Mouse (Mus musculus) heart, embryonic 11.5 days (tissue): ENCODE data around the gene Plaur. TPM values are rescaled to one million over a fixed set of nuclear protein-coding genes. Genes with fewer than 3 reads are reported as not detected.
"Not testable (repeated sequence)": the region's sequence is repeated elsewhere in the genome, so short reads cannot be mapped to it uniquely, and the experiment has no call there.

Experiments
- ATAC-seq: fragments of 200-750 bp; cut with Nextera tagmentation; replicated peaks from 2 replicates; pipeline ENCODE4 v1.8.0; 2017; ENCODE audit warnings: moderate library complexity; ENCODE audit not compliant: insufficient number of reproducible peaks, low FRiP score, low TSS enrichment
- H3K27ac ChIP-seq: fragments of 300-500 bp; sonication (generic); 2 replicates; pipeline ENCODE4 v1.5.1; 2014; ENCODE audit warnings: mild to moderate bottlenecking, low read depth, low read length
- H3K27me3 ChIP-seq: fragments of 300-500 bp; sonication (generic); 2 replicates; pipeline ENCODE4 v1.6.1; 2014; ENCODE audit warnings: mild to moderate bottlenecking, low read length, mixed read lengths; ENCODE audit not compliant: control insufficient read depth, insufficient read depth
- H3K36me3 ChIP-seq: fragments of 300-500 bp; sonication (generic); 2 replicates; pipeline ENCODE4 v1.6.1; 2014; ENCODE audit warnings: mild to moderate bottlenecking, low read length, moderate library complexity, mixed read lengths; ENCODE audit not compliant: control insufficient read depth, insufficient read depth
- H3K4me1 ChIP-seq: fragments of 300-500 bp; sonication (generic); 2 replicates; pipeline ENCODE4 v1.6.1; 2014; ENCODE audit warnings: low read length; ENCODE audit not compliant: control insufficient read depth, insufficient read depth
- H3K4me2 ChIP-seq: fragments of 300-500 bp; sonication (generic); 2 replicates; pipeline ENCODE4 v1.6.1; 2014; ENCODE audit warnings: mild to moderate bottlenecking, moderate library complexity
- H3K4me3 ChIP-seq: fragments of 300-500 bp; sonication (generic); 2 replicates; pipeline ENCODE4 v1.5.1; 2014; ENCODE audit warnings: low read depth, low read length
- H3K9ac ChIP-seq: fragments of 300-500 bp; sonication (generic); 2 replicates; pipeline ENCODE4 v1.6.1; 2014; ENCODE audit warnings: mild to moderate bottlenecking, low read depth, low read length, moderate library complexity
- H3K9me3 ChIP-seq: fragments of 300-500 bp; sonication (generic); replicated peaks from 2 replicates; pipeline ENCODE4 v1.6.1; 2016; ENCODE audit warnings: low read length; ENCODE audit not compliant: control insufficient read depth
- WGBS: fragments of 180-500 bp; shearing (Covaris S2); extraction: QIAGEN DNeasy Blood & Tissue Kit; methylation state at CpG from one replicate; pipeline ENCODE4 v1.1.7; 2014; ENCODE audit not compliant: insufficient replicate concordance; 5-methylcytosine and 5-hydroxymethylcytosine counted together
- polyA plus RNA-seq: library from polyadenylated mRNA; unstranded; fragments of >200 nt; fragmentation: Nextera tagmentation; extraction: Ambion mirVana; gene quantifications from 2 replicates; pipeline ENCODE4 v1.2.1, GENCODE M21; 2014

Gene Plaur
- polyA plus RNA-seq, 1 experiment from 2014 or later = 6.9 TPM

DNA sequence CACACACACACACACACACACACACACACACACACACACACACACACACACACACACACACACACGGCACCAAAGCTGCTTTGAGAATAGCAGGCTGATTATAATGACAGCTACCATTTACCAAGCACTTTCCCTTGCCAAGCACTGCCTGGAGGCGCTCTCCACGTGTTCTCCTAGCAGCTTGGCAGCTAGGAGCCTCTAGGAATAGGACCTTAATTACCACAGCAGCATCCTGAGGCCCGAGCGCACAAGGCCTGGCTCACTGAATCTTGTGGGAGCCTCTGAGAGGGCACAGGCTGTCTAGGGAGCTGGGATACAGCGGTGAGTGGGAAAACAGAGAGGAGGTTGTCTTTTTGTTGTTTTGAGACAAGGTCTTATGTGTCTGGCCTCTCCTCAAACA, 55.4 kb downstream of the Plaur start:
- no peak overlapping the region for H3K4me3 ChIP-seq
- no peak overlapping the region for H3K27ac ChIP-seq
- H3K36me3 ChIP-seq = peaks cover 2% of the 10 kb centered on the region; the same call in 1 of the 2 replicates
- H3K9ac ChIP-seq = no peak overlapping the region
- WGBS = 53% methylated on average over 5 of the region's 6 CpGs
- ATAC-seq = no peak
- no peaks in the 10 kb centered on the region for H3K4me1 ChIP-seq
- H3K9me3 ChIP-seq = no peaks in the 10 kb centered on the region
- H3K4me2 ChIP-seq = no peak overlapping the region
- H3K27me3 ChIP-seq = no peaks in the 10 kb centered on the region

DNA sequence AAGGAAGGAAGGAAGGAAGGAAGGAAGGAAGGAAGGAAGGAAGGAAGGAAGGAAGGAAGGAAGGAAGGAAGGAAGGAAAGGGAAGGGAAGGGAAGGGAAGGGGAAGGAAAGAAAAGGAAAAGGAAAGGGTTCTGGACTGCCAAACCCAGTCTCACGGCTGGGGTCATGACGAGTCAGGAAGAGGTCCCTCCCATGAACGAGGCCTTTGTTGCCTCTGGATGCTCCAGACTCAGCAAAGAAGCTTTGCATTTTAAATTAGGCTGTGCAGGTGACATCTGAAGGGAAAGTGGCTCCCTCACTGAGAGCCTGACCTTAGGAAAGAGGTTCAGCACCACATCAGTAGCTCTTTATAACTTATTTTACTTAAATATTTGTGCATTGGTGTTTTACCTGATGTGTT, 56.8 kb downstream of the Plaur start:
- no peaks in the 10 kb centered on the region for H3K9me3 ChIP-seq
- no peak overlapping the region for H3K27ac ChIP-seq
- H3K27me3 ChIP-seq = no peaks in the 10 kb centered on the region
- no peak overlapping the region for H3K4me3 ChIP-seq
- no peak overlapping the region for H3K9ac ChIP-seq
- ATAC-seq = no peak
- H3K4me1 ChIP-seq = no peaks in the 10 kb centered on the region
- H3K4me2 ChIP-seq = no peak overlapping the region
- peaks cover 2% of the 10 kb centered on the region; the same call in 1 of the 2 replicates for H3K36me3 ChIP-seq
- 62% methylated on average over 3 of the region's 3 CpGs for WGBS

DNA sequence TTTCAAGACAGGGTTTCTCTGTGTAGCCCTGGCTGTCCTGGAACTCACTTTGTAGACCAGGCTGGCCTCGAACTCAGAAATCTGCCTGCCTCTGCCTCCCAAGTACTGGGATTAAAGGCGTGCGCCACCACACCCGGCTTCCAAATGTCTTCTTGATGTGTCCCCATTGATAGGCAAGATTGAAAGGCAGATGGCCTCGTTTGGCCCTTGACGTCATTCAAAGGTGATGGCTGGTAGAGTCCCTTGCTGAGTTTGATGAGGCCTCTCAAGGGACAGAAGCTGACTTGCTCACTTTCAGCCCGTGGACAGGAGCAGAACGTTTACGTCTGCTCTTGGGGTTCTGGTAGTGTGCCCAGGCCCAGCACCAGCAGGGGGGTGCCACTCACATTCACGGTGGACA, 57.8 kb downstream of the Plaur start:
- ATAC-seq, H3K36me3 ChIP-seq, H3K4me3 ChIP-seq, H3K9ac ChIP-seq, H3K4me2 ChIP-seq, H3K4me1 ChIP-seq, H3K9me3 ChIP-seq, H3K27me3 ChIP-seq, H3K27ac ChIP-seq: not testable (repeated sequence)
- WGBS = 87% methylated on average over 9 of the region's 10 CpGs

DNA sequence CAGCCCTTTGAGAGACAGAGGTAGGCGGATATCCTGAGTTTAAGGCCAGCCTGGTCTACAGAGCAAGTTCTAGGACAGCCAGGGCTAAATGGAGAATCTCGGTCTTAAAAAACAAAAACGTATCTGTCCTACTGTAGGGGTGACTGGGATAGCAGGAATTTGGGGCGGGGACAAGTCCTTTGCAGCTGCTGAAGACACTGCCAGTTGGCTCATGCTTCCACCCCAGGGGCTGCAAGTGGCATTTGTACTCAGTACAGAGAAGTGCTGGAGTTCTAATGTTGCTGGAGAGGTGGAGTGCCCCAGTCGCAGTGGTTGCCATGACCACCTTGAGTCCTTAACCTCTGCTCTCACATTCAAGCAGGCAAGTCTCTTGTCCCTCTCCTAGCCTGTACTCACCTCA, 60.5 kb downstream of the Plaur start:
- 57% methylated on average over 5 of the region's 5 CpGs for WGBS

DNA sequence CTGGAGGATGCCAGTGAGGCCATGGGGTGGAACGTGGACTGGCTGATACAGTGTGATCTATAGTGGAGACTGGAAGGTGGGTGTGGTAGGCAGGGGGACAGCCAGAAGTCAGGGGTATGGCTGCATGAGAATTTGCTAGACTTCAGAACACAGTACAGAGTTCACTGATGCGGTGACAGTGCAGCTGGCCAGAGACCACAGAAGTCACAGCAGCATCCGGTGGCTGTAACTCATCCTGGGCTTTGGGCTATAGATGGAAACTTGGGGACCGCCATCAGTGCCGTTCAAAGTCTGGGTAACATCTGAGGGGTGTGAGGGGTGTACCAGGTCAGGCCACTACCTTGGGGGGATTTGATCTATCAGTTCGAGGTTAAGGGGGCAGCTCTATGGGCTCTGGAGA, 61.4 kb downstream of the Plaur start:
- H3K9me3 ChIP-seq = no peaks in the 10 kb centered on the region
- H3K27ac ChIP-seq = no peak overlapping the region
- no peak overlapping the region for H3K9ac ChIP-seq
- no peak for ATAC-seq
- WGBS = 85% methylated on average over 6 of the region's 6 CpGs
- no peak overlapping the region for H3K4me2 ChIP-seq
- H3K4me3 ChIP-seq = no peak overlapping the region
- no peaks in the 10 kb centered on the region for H3K4me1 ChIP-seq
- H3K27me3 ChIP-seq = no peaks in the 10 kb centered on the region
- no peaks in the 10 kb centered on the region for H3K36me3 ChIP-seq

More for the DNA sequence above, 60.5 kb downstream of the Plaur start:
- no peak overlapping the region for H3K4me2 ChIP-seq
- no peaks in the 10 kb centered on the region for H3K36me3 ChIP-seq
- no peaks in the 10 kb centered on the region for H3K27me3 ChIP-seq
- H3K9me3 ChIP-seq = no peaks in the 10 kb centered on the region
- H3K27ac ChIP-seq = no peak overlapping the region
- H3K4me3 ChIP-seq = no peak overlapping the region
- no peaks in the 10 kb centered on the region for H3K4me1 ChIP-seq
- ATAC-seq = no peak
- H3K9ac ChIP-seq = no peak overlapping the region

DNA sequence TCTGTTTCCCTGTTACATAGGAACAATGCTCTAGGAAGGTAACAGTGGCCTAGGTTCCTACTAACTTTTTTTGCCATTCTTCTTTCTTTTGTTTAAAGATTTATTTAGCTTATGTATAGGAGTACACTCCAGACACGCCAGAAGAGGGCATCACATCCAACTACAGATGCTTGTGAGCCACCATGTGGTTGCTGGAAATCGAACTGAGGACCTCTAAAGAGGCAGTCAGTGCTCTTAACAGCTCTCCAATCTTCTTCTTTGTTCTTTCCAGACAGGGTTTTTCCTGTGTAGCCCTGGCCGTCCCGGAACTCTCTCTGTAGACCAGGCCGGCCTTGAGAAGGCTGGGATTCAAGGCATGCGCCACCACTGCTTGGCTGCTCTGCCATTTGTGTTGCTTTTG, 62.7 kb downstream of the Plaur start:
- WGBS = 76% methylated on average over 6 of the region's 6 CpGs
- no peak overlapping the region for H3K9ac ChIP-seq
- H3K27me3 ChIP-seq = no peaks in the 10 kb centered on the region
- H3K4me3 ChIP-seq = no peak overlapping the region
- peaks cover 5% of the 10 kb centered on the region; the same call in 1 of the 2 replicates for H3K4me1 ChIP-seq
- H3K9me3 ChIP-seq = no peaks in the 10 kb centered on the region
- no peak overlapping the region for H3K4me2 ChIP-seq
- no peak for ATAC-seq
- no peak overlapping the region for H3K27ac ChIP-seq
- H3K36me3 ChIP-seq = no peaks in the 10 kb centered on the region

Other genes starting within 250 kb of the Plaur start
- 3.6 and 3.9 TPM in 2 replicates for gene Zfp109, start 224.9 kb upstream of the Plaur start, polyA plus RNA-seq
- gene Zfp108, start 207.7 kb upstream of the Plaur start, polyA plus RNA-seq = 1.5 and 2.1 TPM in 2 replicates
- 5.8 and 7.3 TPM in 2 replicates for gene Zfp93, start 192.1 kb upstream of the Plaur start, polyA plus RNA-seq
- 16.4 and 18.1 TPM in 2 replicates for gene Zfp61, start 161.3 kb upstream of the Plaur start, polyA plus RNA-seq
- gene Zfp94, start 145.8 kb upstream of the Plaur start, polyA plus RNA-seq = 4.6 and 6.1 TPM in 2 replicates
- gene Tescl, start 128.5 kb upstream of the Plaur start, polyA plus RNA-seq = not detected in 2 replicates
- not detected in 2 replicates for gene Lypd5, start 113.3 kb upstream of the Plaur start, polyA plus RNA-seq
- gene Kcnn4, start 92.2 kb upstream of the Plaur start, polyA plus RNA-seq = 9.9 and 11.2 TPM in 2 replicates
- gene Smg9, start 62.9 kb upstream of the Plaur start, polyA plus RNA-seq = 17.5 and 21.2 TPM in 2 replicates
- gene Irgc1, start 10.2 kb upstream of the Plaur start, polyA plus RNA-seq = not detected in 2 replicates
- gene Cadm4, start 19.5 kb downstream of the Plaur start, polyA plus RNA-seq = 0.20 and 0.23 TPM in 2 replicates
- gene Zfp428, start 44.5 kb downstream of the Plaur start, polyA plus RNA-seq = 22.6 and 26.0 TPM in 2 replicates
- gene AC161166.1, start 50.0 kb downstream of the Plaur start, polyA plus RNA-seq = 0.25 and 0.57 TPM in 2 replicates
- 4.1 and 6.1 TPM in 2 replicates for gene Irgq, start 68.2 kb downstream of the Plaur start, polyA plus RNA-seq
- gene Pinlyp, start 83.6 kb downstream of the Plaur start, polyA plus RNA-seq = not detected in 2 replicates
- gene Xrcc1, start 83.8 kb downstream of the Plaur start, polyA plus RNA-seq = 69.8 and 76.6 TPM in 2 replicates
- gene Ethe1, start 125.1 kb downstream of the Plaur start, polyA plus RNA-seq = 23.4 and 23.9 TPM in 2 replicates
- 0.42 and 0.44 TPM in 2 replicates for gene Zfp575, start 125.2 kb downstream of the Plaur start, polyA plus RNA-seq
- gene Phldb3, start 148.3 kb downstream of the Plaur start, polyA plus RNA-seq = 0.06 TPM in 1 of 2 replicates, not detected in the other
- 0.09 TPM in 1 of 2 replicates, not detected in the other for gene Lypd3, start 174.1 kb downstream of the Plaur start, polyA plus RNA-seq
- gene Tex101, start 214.2 kb downstream of the Plaur start, polyA plus RNA-seq = not detected in 2 replicates
- gene BC049730, start 246.8 kb downstream of the Plaur start, polyA plus RNA-seq = not detected in 2 replicates